Mouse (Mus musculus): ENCODE measurements at regions not wholly inside any gene's neighbourhood (a gene's known extent, or its start where the extent isn't known, plus 50 kb on each side); places are given as distances from the start of the nearest gene placed in this dataset.

DNA sequence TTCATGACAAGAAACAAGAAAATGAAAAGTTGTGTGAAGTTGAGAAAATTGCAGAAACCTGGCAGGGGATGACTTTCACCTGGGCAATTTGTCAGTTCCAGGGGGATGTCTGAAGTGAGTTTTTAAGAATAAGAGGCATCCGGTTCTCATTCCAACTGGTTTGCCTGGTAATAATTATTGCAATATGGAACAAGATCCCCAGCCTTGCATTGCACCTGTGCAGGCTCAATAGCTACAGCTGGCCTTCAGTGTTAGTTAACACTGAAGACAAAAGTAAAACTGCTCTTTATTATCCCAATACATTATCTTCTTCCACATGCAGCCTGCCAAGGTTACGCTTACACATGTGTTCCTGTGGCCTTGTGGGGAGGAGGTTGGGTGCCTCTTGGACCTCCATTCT, 307.2 kb upstream of the Pard3b start:
- Histone ChIP-seq H3K4me1 (replicated peaks) (no peaks in the 10 kb centered on the region), H3K9ac (no peak overlapping the region)
- no peak for ATAC-seq (ENCODE audit: insufficient read depth)

DNA sequence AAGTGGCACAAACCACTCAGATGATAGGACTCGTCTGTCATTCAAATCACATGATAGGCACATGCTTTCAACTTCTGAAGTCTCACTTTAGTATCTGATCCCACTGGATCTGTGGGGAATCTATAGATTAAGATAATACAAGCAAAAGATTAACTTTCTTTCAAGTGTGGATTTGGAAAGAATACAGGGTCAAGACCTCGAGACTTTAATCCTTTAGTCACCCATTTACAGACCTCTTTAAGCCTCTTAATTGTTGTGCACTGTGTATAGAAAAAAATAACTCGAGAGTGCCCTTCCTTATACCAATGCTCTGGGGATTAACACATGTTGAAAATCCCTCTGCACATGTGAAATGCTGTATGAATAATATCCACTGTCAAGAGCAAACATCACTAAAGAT, 306.7 kb upstream of the Pard3b start:
- no peak for ATAC-seq (ENCODE audit: insufficient read depth)
- Histone ChIP-seq H3K9ac (no peak overlapping the region), H3K36me3 (replicated peaks) (no peaks in the 10 kb centered on the region), H3K4me1 (replicated peaks) (no peaks in the 10 kb centered on the region), H3K9me3 (replicated peaks) (no peaks in the 10 kb centered on the region), H3K27me3 (no peaks in the 10 kb centered on the region), H3K4me2 (no peak overlapping the region), H3K27ac (replicated peaks) (no peak overlapping the region), H3K4me3 (replicated peaks) (no peak overlapping the region)
- 43% methylated on average over 3 of the region's 3 CpGs for WGBS (ENCODE audit: insufficient replicate concordance)

More for the DNA sequence above, 307.2 kb upstream of the Pard3b start:
- Histone ChIP-seq H3K4me2 (no peak overlapping the region), H3K9me3 (replicated peaks) (no peaks in the 10 kb centered on the region), H3K27ac (replicated peaks) (no peak overlapping the region), H3K4me3 (replicated peaks) (no peak overlapping the region), H3K36me3 (replicated peaks) (no peaks in the 10 kb centered on the region), H3K27me3 (no peaks in the 10 kb centered on the region)
- WGBS (ENCODE audit: insufficient replicate concordance): 69% methylated on average over 2 of the region's 2 CpGs

DNA sequence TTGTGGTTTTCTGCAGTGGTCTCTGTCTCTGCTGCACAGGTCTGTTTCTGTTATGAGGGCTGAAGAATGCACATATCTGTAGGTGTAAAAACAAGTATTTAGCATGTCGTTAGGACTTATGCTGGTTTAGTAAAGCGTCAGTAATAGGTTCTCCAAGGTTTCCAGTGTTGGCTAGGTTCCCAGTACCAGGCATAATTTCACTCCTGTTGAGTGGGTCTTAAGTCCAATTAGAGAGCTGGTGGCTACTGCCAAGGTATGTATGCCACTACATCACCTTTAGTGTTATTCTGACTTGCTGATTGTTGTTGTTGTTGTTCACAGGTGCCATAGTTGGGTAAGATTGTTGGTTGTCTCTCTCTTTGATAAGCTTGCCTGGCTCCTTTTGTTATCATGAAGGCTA, 302.3 kb upstream of the Pard3b start:
- 80% methylated on average over 2 of the region's 2 CpGs for WGBS (ENCODE audit: insufficient replicate concordance)
- H3K4me1 ChIP-seq (replicated peaks): no peaks in the 10 kb centered on the region
- H3K27me3 ChIP-seq: no peaks in the 10 kb centered on the region
- H3K4me2 ChIP-seq: no peak overlapping the region
- H3K9me3 ChIP-seq (replicated peaks): no peaks in the 10 kb centered on the region
- H3K4me3 ChIP-seq (replicated peaks): no peak overlapping the region
- H3K27ac ChIP-seq (replicated peaks): no peak overlapping the region
- no peak overlapping the region for H3K9ac ChIP-seq
- no peak for ATAC-seq (ENCODE audit: insufficient read depth)
- H3K36me3 ChIP-seq (replicated peaks): no peaks in the 10 kb centered on the region

DNA sequence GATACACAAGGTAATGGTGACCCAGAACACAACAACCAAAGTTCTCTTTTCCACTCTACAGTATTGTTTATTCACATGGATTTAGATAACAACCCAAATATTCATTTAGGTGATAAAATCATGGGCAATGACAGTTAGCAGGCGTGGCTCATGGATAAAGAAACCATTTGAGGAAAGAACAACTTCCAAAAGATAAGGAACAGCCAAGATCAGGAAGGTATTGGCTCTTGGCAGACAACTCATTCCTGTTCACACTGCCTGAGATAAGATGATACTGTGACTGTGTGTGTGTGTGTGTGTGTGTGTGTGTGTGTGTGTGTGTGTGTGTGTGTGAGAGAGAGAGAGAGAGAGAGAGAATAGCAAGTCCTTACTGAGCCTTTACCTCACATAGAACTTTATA, 285.7 kb upstream of the Pard3b start:
- no peak for ATAC-seq (ENCODE audit: insufficient read depth)
- no peaks in the 10 kb centered on the region for H3K9me3 ChIP-seq (replicated peaks)
- 24% methylated on average over 1 of the region's 1 CpGs for WGBS (ENCODE audit: insufficient replicate concordance)
- no peaks in the 10 kb centered on the region for H3K4me1 ChIP-seq (replicated peaks)
- no peak overlapping the region for H3K4me3 ChIP-seq (replicated peaks)
- no peaks in the 10 kb centered on the region for H3K27me3 ChIP-seq
- no peak overlapping the region for H3K27ac ChIP-seq (replicated peaks)
- no peak overlapping the region for H3K9ac ChIP-seq
- H3K4me2 ChIP-seq: no peak overlapping the region
- no peaks in the 10 kb centered on the region for H3K36me3 ChIP-seq (replicated peaks)

GRCm38 (mm10) chr1:61353481-61353880, 285.1 kb upstream of the Pard3b start:
- Histone ChIP-seq H3K27me3 (no peaks in the 10 kb centered on the region), H3K9ac (no peak overlapping the region), H3K36me3 (replicated peaks) (no peaks in the 10 kb centered on the region), H3K9me3 (replicated peaks) (no peaks in the 10 kb centered on the region), H3K4me2 (no peak overlapping the region), H3K27ac (replicated peaks) (no peak overlapping the region), H3K4me3 (replicated peaks) (no peak overlapping the region), H3K4me1 (replicated peaks) (no peaks in the 10 kb centered on the region)
- WGBS (ENCODE audit: insufficient replicate concordance): 43% methylated on average over 3 of the region's 3 CpGs
- no peak for ATAC-seq (ENCODE audit: insufficient read depth)

DNA sequence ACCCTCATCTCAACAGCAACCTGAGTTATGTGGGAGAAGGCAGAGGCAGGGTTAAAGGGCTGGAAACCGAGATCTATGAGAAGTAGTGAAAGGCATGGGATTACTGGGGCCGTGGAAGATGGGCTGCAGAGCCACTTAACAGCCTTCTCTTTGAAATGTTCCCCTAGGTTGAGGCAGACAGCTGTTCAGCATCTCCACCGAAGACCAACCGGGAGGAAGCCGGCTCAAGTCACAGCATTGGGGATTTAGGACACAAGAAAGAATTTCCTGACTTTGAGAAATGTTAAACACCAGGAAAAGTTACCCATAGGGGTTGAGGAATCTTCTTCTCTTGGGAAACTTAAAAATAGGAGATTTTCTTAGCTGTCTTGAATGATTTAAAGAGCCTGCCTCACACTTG, 283.4 kb upstream of the Pard3b start:
- no peak for ATAC-seq (ENCODE audit: insufficient read depth)
- 50% methylated on average over 5 of the region's 5 CpGs for WGBS (ENCODE audit: insufficient replicate concordance)
- no peak overlapping the region for H3K27ac ChIP-seq (replicated peaks)

DNA sequence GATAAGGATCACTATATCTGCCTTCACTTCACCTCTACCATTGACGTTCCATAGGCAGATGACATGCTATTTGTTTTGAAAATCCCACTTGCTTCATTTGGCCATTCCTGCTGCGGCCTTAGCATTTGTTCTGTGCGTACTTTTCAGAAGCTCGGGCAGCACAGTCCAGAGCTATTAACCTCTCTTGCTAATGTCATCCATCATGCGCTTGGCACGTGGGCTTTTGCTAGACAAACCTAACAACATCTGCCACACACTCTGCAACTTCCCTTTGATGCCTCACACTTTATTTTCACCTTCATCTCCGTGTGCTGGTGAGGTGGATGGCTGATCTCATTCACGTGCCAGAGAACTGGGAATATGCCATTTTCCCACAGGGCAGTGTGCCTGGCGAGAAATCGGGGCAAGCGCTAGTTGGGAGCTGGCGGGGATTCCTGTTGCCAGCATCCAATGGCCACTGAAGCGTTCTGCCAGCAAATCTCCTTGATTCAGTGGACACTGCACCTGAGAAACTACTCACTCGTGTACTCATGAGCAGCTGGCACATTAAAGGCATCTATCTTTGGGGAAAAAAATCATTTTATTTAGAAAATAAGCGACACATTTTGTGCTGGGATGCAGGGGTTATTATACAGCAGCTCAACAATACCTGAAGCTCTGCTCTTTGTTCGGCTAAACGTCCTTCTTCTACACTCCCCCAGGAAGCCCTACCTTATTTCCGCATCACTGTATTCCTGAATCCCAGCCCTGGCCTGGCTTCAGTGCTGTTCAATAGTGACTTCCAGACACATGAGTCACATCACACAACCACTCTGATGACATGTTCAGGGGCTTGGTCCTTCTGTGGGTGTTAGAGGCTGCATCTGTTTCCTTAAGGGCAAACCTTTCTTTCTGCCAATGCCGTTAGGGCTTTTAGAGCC, 279.4 kb upstream of the Pard3b start:
- Histone ChIP-seq H3K9ac (no peak overlapping the region), H3K36me3 (replicated peaks) (no peaks in the 10 kb centered on the region)
- 63% methylated on average over 19 of the region's 19 CpGs for WGBS (ENCODE audit: insufficient replicate concordance)

More for the DNA sequence above, 283.4 kb upstream of the Pard3b start:
- H3K4me2 ChIP-seq: no peak overlapping the region
- H3K4me3 ChIP-seq (replicated peaks): no peak overlapping the region
- H3K9me3 ChIP-seq (replicated peaks): no peaks in the 10 kb centered on the region
- no peak overlapping the region for H3K9ac ChIP-seq
- H3K27me3 ChIP-seq: no peaks in the 10 kb centered on the region
- H3K36me3 ChIP-seq (replicated peaks): no peaks in the 10 kb centered on the region
- no peaks in the 10 kb centered on the region for H3K4me1 ChIP-seq (replicated peaks)

GRCm38 (mm10) chr1:61372581-61372980, 266.0 kb upstream of the Pard3b start:
- peak overlapping the region; percentile 20; the same call in 1 of the 2 replicates for H3K4me2 ChIP-seq
- H3K9me3 ChIP-seq (replicated peaks): no peaks in the 10 kb centered on the region
- peaks cover 15% of the 10 kb centered on the region for H3K4me1 ChIP-seq (replicated peaks)
- peak; percentile 69 for ATAC-seq (ENCODE audit: insufficient read depth)
- peak overlapping the region; percentile 65 for H3K27ac ChIP-seq (replicated peaks)
- H3K36me3 ChIP-seq (replicated peaks): no peaks in the 10 kb centered on the region
- no peak overlapping the region for H3K4me3 ChIP-seq (replicated peaks)
- WGBS (ENCODE audit: insufficient replicate concordance): 28% methylated on average over 4 of the region's 4 CpGs
- H3K9ac ChIP-seq: no peak overlapping the region
- H3K27me3 ChIP-seq: no peaks in the 10 kb centered on the region

More for the DNA sequence above, 279.4 kb upstream of the Pard3b start:
- Histone ChIP-seq H3K27me3 (no peaks in the 10 kb centered on the region), H3K27ac (replicated peaks) (no peak overlapping the region), H3K4me3 (replicated peaks) (no peak overlapping the region), H3K4me1 (replicated peaks) (no peaks in the 10 kb centered on the region), H3K4me2 (no peak overlapping the region), H3K9me3 (replicated peaks) (no peaks in the 10 kb centered on the region)
- ATAC-seq (ENCODE audit: insufficient read depth): no peak

DNA sequence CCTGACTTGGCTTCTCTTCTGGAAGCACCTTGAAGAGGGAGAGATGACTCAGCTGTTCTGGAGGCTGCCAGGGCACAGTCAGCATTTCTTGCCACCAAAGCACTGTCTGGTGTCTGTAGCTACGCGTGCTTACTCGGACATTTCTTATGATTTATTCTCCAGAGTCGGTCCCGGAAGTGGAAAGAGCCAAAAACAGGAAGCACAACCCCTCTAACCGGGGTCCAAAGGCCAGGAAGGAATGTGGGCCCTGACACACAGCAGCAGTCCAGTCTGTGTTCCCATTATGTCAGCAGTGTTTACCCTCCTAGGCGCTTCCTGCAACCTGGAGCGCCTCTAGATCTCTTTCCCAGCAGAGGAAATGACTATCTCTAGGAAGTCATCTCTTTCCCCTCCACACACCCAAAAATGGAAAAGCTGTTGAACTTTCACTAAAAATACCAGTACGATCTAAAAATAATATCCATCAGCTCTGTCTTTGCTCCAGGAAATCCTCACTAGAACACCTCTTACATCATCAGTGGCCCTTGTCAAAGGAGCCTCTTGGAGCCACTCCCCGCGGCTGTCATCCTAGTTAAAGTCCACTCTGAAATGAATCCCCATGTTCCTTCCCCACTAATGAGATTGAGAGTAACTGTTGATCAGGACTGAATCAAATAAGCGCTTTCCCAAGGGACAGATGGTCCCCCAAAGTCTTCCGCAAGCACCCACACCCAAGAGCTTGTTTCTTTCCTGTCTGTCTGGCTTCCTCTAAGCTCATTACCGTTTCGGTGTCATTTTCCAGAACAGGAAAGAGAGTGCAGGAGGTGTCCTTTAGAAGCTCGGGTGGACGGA, 264.7 kb upstream of the Pard3b start:
- Histone ChIP-seq H3K36me3 (replicated peaks) (no peaks in the 10 kb centered on the region), H3K9me3 (replicated peaks) (no peaks in the 10 kb centered on the region), H3K27ac (replicated peaks) (peak overlapping the region; percentile 65; the same call in 1 of the 2 replicates), H3K4me3 (replicated peaks) (0 out of 2 replicates have a peak overlapping the region, but pooled peaks have one; percentile 12), H3K4me1 (replicated peaks) (peaks cover 15% of the 10 kb centered on the region), H3K4me2 (peak overlapping the region; percentile 20; the same call in 1 of the 2 replicates), H3K27me3 (no peaks in the 10 kb centered on the region), H3K9ac (no peak overlapping the region)
- peak; percentile 59 for ATAC-seq (ENCODE audit: insufficient read depth)
- 31% methylated on average over 17 of the region's 17 CpGs for WGBS (ENCODE audit: insufficient replicate concordance)

- Histone ChIP-seq H3K4me3 (replicated peaks) (no peak overlapping the region), H3K36me3 (replicated peaks) (no peaks in the 10 kb centered on the region), H3K9me3 (replicated peaks) (no peaks in the 10 kb centered on the region), H3K4me2 (peak overlapping the region; percentile 48), H3K9ac (no peak overlapping the region), H3K27ac (replicated peaks) (no peak overlapping the region), H3K4me1 (replicated peaks) (peaks cover 15% of the 10 kb centered on the region), H3K27me3 (no peaks in the 10 kb centered on the region)
- peak; percentile 58 for ATAC-seq (ENCODE audit: insufficient read depth)
- WGBS (ENCODE audit: insufficient replicate concordance): 32% methylated on average over 4 of the region's 4 CpGs
These were observed 262.2 kb upstream of the Pard3b start for GRCm38 (mm10) chr1:61376417-61376816.

- H3K36me3 ChIP-seq (replicated peaks): no peaks in the 10 kb centered on the region
- no peaks in the 10 kb centered on the region for H3K9me3 ChIP-seq (replicated peaks)
- H3K4me2 ChIP-seq: peak overlapping the region; percentile 48
- peaks cover 15% of the 10 kb centered on the region for H3K4me1 ChIP-seq (replicated peaks)
- no peak overlapping the region for H3K4me3 ChIP-seq (replicated peaks)
- H3K27me3 ChIP-seq: no peaks in the 10 kb centered on the region
- ATAC-seq (ENCODE audit: insufficient read depth): no peak
- no peak overlapping the region for H3K27ac ChIP-seq (replicated peaks)
- 3% methylated on average over 7 of the region's 7 CpGs for WGBS (ENCODE audit: insufficient replicate concordance)
- H3K9ac ChIP-seq: no peak overlapping the region
These were observed 261.6 kb upstream of the Pard3b start for GRCm38 (mm10) chr1:61377070-61377469.

All from liver, embryonic 15.5 days (tissue).